Mouse (Mus musculus): ENCODE results near the gene Slc25a25. TPM values are rescaled to one million over a fixed set of nuclear protein-coding genes. Genes with fewer than 3 reads are reported as not detected.

Gene Slc25a25
- polyA plus RNA-seq, 1 experiment = 7.3 TPM

GRCm38 (mm10) chr2:32437612-32438166 is 13.6 kb downstream of the Slc25a25 start:
- Histone ChIP-seq H3K9me3 (no peaks in the 10 kb centered on the region), H3K4me1 (peaks cover 46% of the 10 kb centered on the region), H3K27me3 (replicated peaks) (no peaks in the 10 kb centered on the region), H3K36me3 (replicated peaks; ENCODE audit: low read length) (peaks cover 15% of the 10 kb centered on the region), H3K4me3 (replicated peaks) (no peak overlapping the region)
- TF ChIP-seq FLI1 (IDR thresholded peaks at IDR 0.05; ENCODE audit: low read length) (no peak), GATA1 (IDR thresholded peaks at IDR 0.05; ENCODE audit: borderline replicate concordance, low read length) (no peak)

GRCm38 (mm10) chr2:32436686-32437372 is 14.4 kb downstream of the Slc25a25 start:
- Histone ChIP-seq H3K4me3 (replicated peaks) (no peak overlapping the region), H3K4me1 (peaks cover 45% of the 10 kb centered on the region), H3K36me3 (replicated peaks; ENCODE audit: low read length) (peaks cover 18% of the 10 kb centered on the region), H3K9me3 (no peaks in the 10 kb centered on the region), H3K27me3 (replicated peaks) (no peaks in the 10 kb centered on the region)
- TF ChIP-seq GATA1 (IDR thresholded peaks at IDR 0.05; ENCODE audit: borderline replicate concordance, low read length) (no peak), FLI1 (IDR thresholded peaks at IDR 0.05; ENCODE audit: low read length) (no peak)

GRCm38 (mm10) chr2:32430701-32431676 is 20.3 kb downstream of the Slc25a25 start:
- TF ChIP-seq FLI1 (IDR thresholded peaks at IDR 0.05; ENCODE audit: low read length) (no peak), GATA1 (IDR thresholded peaks at IDR 0.05; ENCODE audit: borderline replicate concordance, low read length) (no peak)
- Histone ChIP-seq H3K9me3 (no peaks in the 10 kb centered on the region), H3K27me3 (replicated peaks) (no peaks in the 10 kb centered on the region), H3K36me3 (replicated peaks; ENCODE audit: low read length) (peaks cover 23% of the 10 kb centered on the region), H3K4me3 (replicated peaks) (no peak overlapping the region), H3K4me1 (peaks cover 53% of the 10 kb centered on the region)

GRCm38 (mm10) chr2:32429215-32429891 is 21.9 kb downstream of the Slc25a25 start:
- H3K9me3 ChIP-seq = no peaks in the 10 kb centered on the region
- H3K4me1 ChIP-seq = peaks cover 67% of the 10 kb centered on the region
- no peak for TF ChIP-seq FLI1 (IDR thresholded peaks at IDR 0.05; ENCODE audit: low read length)
- TF ChIP-seq GATA1 (IDR thresholded peaks at IDR 0.05; ENCODE audit: borderline replicate concordance, low read length) = no peak
- H3K27me3 ChIP-seq (replicated peaks) = no peaks in the 10 kb centered on the region
- peaks cover 25% of the 10 kb centered on the region for H3K36me3 ChIP-seq (replicated peaks; ENCODE audit: low read length)
- H3K4me3 ChIP-seq (replicated peaks) = no peak overlapping the region

- peaks cover 74% of the 10 kb centered on the region for H3K4me1 ChIP-seq
- H3K4me3 ChIP-seq (replicated peaks) = peak overlapping the region; percentile 38
- no peaks in the 10 kb centered on the region for H3K27me3 ChIP-seq (replicated peaks)
- no peaks in the 10 kb centered on the region for H3K9me3 ChIP-seq
- no peak for TF ChIP-seq GATA1 (IDR thresholded peaks at IDR 0.05; ENCODE audit: borderline replicate concordance, low read length)
- TF ChIP-seq FLI1 (IDR thresholded peaks at IDR 0.05; ENCODE audit: low read length) = no peak
- H3K36me3 ChIP-seq (replicated peaks; ENCODE audit: low read length) = peaks cover 20% of the 10 kb centered on the region
Measured at GRCm38 (mm10) chr2:32428262-32428722, 23.0 kb downstream of the Slc25a25 start.

- Histone ChIP-seq H3K27me3 (replicated peaks) (no peaks in the 10 kb centered on the region), H3K4me3 (replicated peaks) (no peak overlapping the region), H3K4me1 (peaks cover 78% of the 10 kb centered on the region), H3K9me3 (no peaks in the 10 kb centered on the region), H3K36me3 (replicated peaks; ENCODE audit: low read length) (peaks cover 20% of the 10 kb centered on the region)
- no peak for TF ChIP-seq FLI1 (IDR thresholded peaks at IDR 0.05; ENCODE audit: low read length)
- TF ChIP-seq GATA1 (IDR thresholded peaks at IDR 0.05; ENCODE audit: borderline replicate concordance, low read length) = no peak
Measured at GRCm38 (mm10) chr2:32427720-32428119, 23.5 kb downstream of the Slc25a25 start.

GRCm38 (mm10) chr2:32426141-32426540 is 25.1 kb downstream of the Slc25a25 start:
- Histone ChIP-seq H3K9me3 (no peaks in the 10 kb centered on the region), H3K4me1 (peaks cover 86% of the 10 kb centered on the region), H3K27me3 (replicated peaks) (no peaks in the 10 kb centered on the region), H3K36me3 (replicated peaks; ENCODE audit: low read length) (peaks cover 24% of the 10 kb centered on the region), H3K4me3 (replicated peaks) (no peak overlapping the region)
- TF ChIP-seq FLI1 (IDR thresholded peaks at IDR 0.05; ENCODE audit: low read length) (no peak), GATA1 (IDR thresholded peaks at IDR 0.05; ENCODE audit: borderline replicate concordance, low read length) (no peak)

- H3K36me3 ChIP-seq (replicated peaks; ENCODE audit: low read length) = peaks cover 28% of the 10 kb centered on the region
- H3K9me3 ChIP-seq = no peaks in the 10 kb centered on the region
- H3K4me3 ChIP-seq (replicated peaks) = peak overlapping the region; percentile 38
- TF ChIP-seq FLI1 (IDR thresholded peaks at IDR 0.05; ENCODE audit: low read length) (no peak), GATA1 (IDR thresholded peaks at IDR 0.05; ENCODE audit: borderline replicate concordance, low read length) (no peak)
- no peaks in the 10 kb centered on the region for H3K27me3 ChIP-seq (replicated peaks)
- H3K4me1 ChIP-seq = peaks cover 82% of the 10 kb centered on the region
Measured at GRCm38 (mm10) chr2:32425568-32425967, 25.7 kb downstream of the Slc25a25 start.

- H3K27me3 ChIP-seq (replicated peaks) = no peaks in the 10 kb centered on the region
- H3K9me3 ChIP-seq = no peaks in the 10 kb centered on the region
- TF ChIP-seq GATA1 (IDR thresholded peaks at IDR 0.05; ENCODE audit: borderline replicate concordance, low read length) = no peak
- TF ChIP-seq FLI1 (IDR thresholded peaks at IDR 0.05; ENCODE audit: low read length) = no peak
- peaks cover 81% of the 10 kb centered on the region for H3K4me1 ChIP-seq
- H3K36me3 ChIP-seq (replicated peaks; ENCODE audit: low read length) = peaks cover 31% of the 10 kb centered on the region
- H3K4me3 ChIP-seq (replicated peaks) = no peak overlapping the region
Measured at GRCm38 (mm10) chr2:32424796-32425195, 26.4 kb downstream of the Slc25a25 start.

Measured in megakaryocyte, embryonic 14.5 days (primary cell).